In genomic region chrX:101889813-101890469, GRCm38 (mm10) we compare ENCODE assay signal across 9 mouse cellular contexts. TPM values are rescaled to one million over a fixed set of nuclear protein-coding genes. Genes with fewer than 3 reads are reported as not detected.
A peak's percentile ranks its signal among the peaks of the same experiment; 100 is the strongest.
DNase-seq lines count a peak whose midpoint lies in the region; ATAC-seq and TF ChIP-seq lines count a peak whose summit lies in the region.
"Had no signal": no experiment of that assay in that cellular context is flagged by ENCODE, and none has a peak within 500 bp of the region (broad histone marks: within the 10 kb centered on the region; RNA-seq: fewer than 3 reads in every experiment).

No protein-coding gene starts in this region.

- no peaks in the 10 kb centered on the region for H3K27me3 ChIP-seq in cerebellum, adult 2 months (ENCODE audit: control insufficient read depth, insufficient read depth, low read length)
- H3K27me3 ChIP-seq in intestine, embryonic 15.5 days (replicated peaks), result peaks cover 3% of the 10 kb centered on the region
- no peaks in the 10 kb centered on the region for H3K27me3 ChIP-seq in intestine, postnatal 0 days (replicated peaks; ENCODE audit: control insufficient read depth, insufficient read depth, low read length)

- H3K27ac ChIP-seq in cerebellum, adult 2 months (ENCODE audit: insufficient read depth, low read length), result no peak overlapping the region
- H3K27ac ChIP-seq in intestine, embryonic 15.5 days, result no peak overlapping the region
- H3K27ac ChIP-seq in intestine, postnatal 0 days (ENCODE audit: low read depth, low read length), result no peak overlapping the region
- H3K27ac ChIP-seq: embryonic facial prominence, embryonic 12.5 days had no signal

- WGBS in cerebellum, adult 2 months, result 18% methylated on average over 4 of the region's 4 CpGs
- 84% methylated on average over 4 of the region's 4 CpGs for WGBS in intestine, embryonic 15.5 days
- 86% methylated on average over 4 of the region's 4 CpGs for WGBS in intestine, postnatal 0 days

- no peak overlapping the region for H3K9ac ChIP-seq in intestine, embryonic 15.5 days
- no peak overlapping the region for H3K9ac ChIP-seq in intestine, postnatal 0 days (ENCODE audit: low read depth, low read length)
- H3K9ac ChIP-seq: embryonic facial prominence, embryonic 12.5 days had no signal

- H3K4me1 ChIP-seq in cerebellum, adult 2 months (ENCODE audit: control insufficient read depth, insufficient read depth, low read length), result peaks cover 20% of the 10 kb centered on the region
- H3K4me1 ChIP-seq in intestine, embryonic 15.5 days (replicated peaks), result no peaks in the 10 kb centered on the region
- H3K4me1 ChIP-seq in intestine, postnatal 0 days (replicated peaks; ENCODE audit: control insufficient read depth, insufficient read depth, low read length), result no peaks in the 10 kb centered on the region
- H3K4me1 ChIP-seq: embryonic facial prominence, embryonic 12.5 days had no signal

- no peak overlapping the region for H3K4me2 ChIP-seq in intestine, embryonic 15.5 days (replicated peaks)
- H3K4me2 ChIP-seq in intestine, postnatal 0 days (replicated peaks; ENCODE audit: low read depth), result no peak overlapping the region
- H3K4me2 ChIP-seq: embryonic facial prominence, embryonic 12.5 days had no signal

- peak; percentile 75 for ATAC-seq in megakaryocyte-erythroid progenitor cell, adult 5-6 weeks (replicated peaks; ENCODE audit: low FRiP score, low TSS enrichment, poor library complexity, severe bottlenecking)
- no peak for ATAC-seq in intestine, embryonic 15.5 days
- no peak for ATAC-seq in intestine, postnatal 0 days

- TF ChIP-seq POLR2A in cerebellum, adult 2 months (IDR thresholded peaks at IDR 0.05; ENCODE audit: borderline replicate concordance, insufficient read depth, low read length), result no peak

- DNase-seq in left cerebral cortex, postnatal 14 days (ENCODE audit: low spot score in 2 of 2), result peak; percentile 7 to 10
- no peak for DNase-seq in left cerebral cortex, adult 8-10 months (ENCODE audit: low spot score in 2 of 2)
- DNase-seq in cerebellum, adult 2 months, result peak; percentile 88 to 89
- DNase-seq in heart, postnatal 36 days, result peak; percentile 38 to 62
- no peak for DNase-seq in right cerebral cortex, postnatal 4 days

- TF ChIP-seq CTCF in cerebellum, adult 2 months (IDR thresholded peaks at IDR 0.05; ENCODE audit: borderline replicate concordance, insufficient read depth, low read depth, low read length), result no peak
- no peak for TF ChIP-seq CTCF in intestine, postnatal 0 days (IDR thresholded peaks at IDR 0.05; ENCODE audit: low read depth)

- H3K9me3 ChIP-seq in intestine, embryonic 15.5 days, result no peaks in the 10 kb centered on the region
- H3K9me3 ChIP-seq in intestine, postnatal 0 days (ENCODE audit: control insufficient read depth), result no peaks in the 10 kb centered on the region
- H3K9me3 ChIP-seq: embryonic facial prominence, embryonic 12.5 days had no signal

- no peaks in the 10 kb centered on the region for H3K36me3 ChIP-seq in intestine, embryonic 15.5 days
- H3K36me3 ChIP-seq in intestine, postnatal 0 days (ENCODE audit: control insufficient read depth, insufficient read depth), result no peaks in the 10 kb centered on the region
- H3K36me3 ChIP-seq: embryonic facial prominence, embryonic 12.5 days had no signal

- H3K4me3 ChIP-seq in cerebellum, adult 2 months (replicated peaks; ENCODE audit: insufficient read depth, low read depth, low read length), result no peak overlapping the region
- no peak overlapping the region for H3K4me3 ChIP-seq in intestine, embryonic 15.5 days (replicated peaks)
- H3K4me3 ChIP-seq in intestine, postnatal 0 days (ENCODE audit: low read depth, low read length), result no peak overlapping the region
- H3K4me3 ChIP-seq: embryonic facial prominence, embryonic 12.5 days had no signal

- intact Hi-C loops in left cerebral cortex, postnatal 14 days (cut with DNase I), result no loop called here
- intact Hi-C loops in heart, postnatal 36 days (cut with DNase I), result no loop called here

RNA-seq across cellular contexts. Expression of gene Nhsl2, which starts 40.8 kb away (rescaled TPM):
- 10 to 100 TPM; 26.7 to 29.3 TPM for total RNA-seq in left cerebral cortex, postnatal 14 days (2021)
- 10 to 100 TPM; 36.2 to 44.7 (median 41.9) TPM for total RNA-seq in left cerebral cortex, adult 8-10 months (2022)
- 13.1 and 15.7 TPM in 2 replicates for polyA plus RNA-seq in cerebellum, adult 2 months (2012; rRNA removed)
- total RNA-seq in heart, postnatal 36 days (2021), result 1 to 10 TPM; 4.5 to 5.2 TPM
- total RNA-seq in megakaryocyte-erythroid progenitor cell, adult 5-6 weeks (2014; fragmentation: Nextera tagmentation), result 5.7 and 6.1 TPM in 2 replicates
- total RNA-seq in megakaryocyte-erythroid progenitor cell, adult 5-6 weeks (2017), result 1.0 and 5.7 TPM in 2 replicates
- 8.4 and 10.4 TPM in 2 replicates for polyA plus RNA-seq in intestine, embryonic 15.5 days (2015; fragmentation: Nextera tagmentation; extraction: Ambion mirVana)
- polyA plus RNA-seq in intestine, postnatal 0 days (2015; fragmentation: Nextera tagmentation; extraction: Ambion mirVana), result 1.3 TPM in 2 replicates

Comparison
In these comparisons a context has a peak if more than half of its experiments do, and no peak if none do; other contexts are left out.
1. DNase-seq: peak in left cerebral cortex, postnatal 14 days (2 of 2), cerebellum, adult 2 months (2 of 2) and heart, postnatal 36 days (2 of 2); none in left cerebral cortex, adult 8-10 months (0 of 2) and right cerebral cortex, postnatal 4 days (single experiment).